ENCODE assay signal across 23 mouse cellular contexts in genomic region chr12:83291915-83292314, GRCm38 (mm10).
"Had no signal": no experiment of that assay in that cellular context is flagged by ENCODE, and none has a peak within 500 bp of the region (broad histone marks: within the 10 kb centered on the region; RNA-seq: fewer than 3 reads in every experiment).

No protein-coding gene starts in this region.

- H3K36me3 ChIP-seq: limb, embryonic 12.5 days; limb, embryonic 15.5 days; midbrain, embryonic 12.5 days; midbrain, embryonic 15.5 days; neural tube, embryonic 12.5 days; neural tube, embryonic 15.5 days had no signal

- ATAC-seq: liver, postnatal 0 days; lung, postnatal 0 days; midbrain, embryonic 15.5 days had no signal

- H3K27me3 ChIP-seq: limb, embryonic 12.5 days; limb, embryonic 15.5 days; midbrain, embryonic 12.5 days; midbrain, embryonic 15.5 days; neural tube, embryonic 12.5 days; neural tube, embryonic 15.5 days had no signal

- DNase-seq: kidney, adult 18-20 months; kidney, adult 9 months; kidney, postnatal 14 days; kidney, postnatal 4 days; left cerebral cortex, postnatal 4 days; liver, postnatal 0 days; lung, embryonic 14.5 days; right cerebral cortex, adult 18-20 months; right cerebral cortex, postnatal 14 days; right cerebral cortex, postnatal 4 days; thymus, adult 2 months; thymus, postnatal 14 days had no signal

- H3K4me3 ChIP-seq: limb, embryonic 12.5 days; limb, embryonic 15.5 days; midbrain, embryonic 12.5 days; midbrain, embryonic 15.5 days; neural tube, embryonic 12.5 days; neural tube, embryonic 15.5 days had no signal

- H3K4me1 ChIP-seq: midbrain, embryonic 12.5 days had no signal

- H3K27ac ChIP-seq: limb, embryonic 12.5 days; limb, embryonic 15.5 days; liver, embryonic 14.5 days; macrophage; midbrain, embryonic 12.5 days; midbrain, embryonic 15.5 days; neural tube, embryonic 12.5 days; neural tube, embryonic 15.5 days; stomach, postnatal 0 days had no signal

- H3K4me2 ChIP-seq: limb, embryonic 12.5 days; limb, embryonic 15.5 days; liver, embryonic 11.5 days; lung, embryonic 14.5 days; midbrain, embryonic 12.5 days; midbrain, embryonic 15.5 days; neural tube, embryonic 12.5 days; neural tube, embryonic 15.5 days had no signal

- H3K9ac ChIP-seq: limb, embryonic 12.5 days; limb, embryonic 15.5 days; liver, embryonic 14.5 days; liver, postnatal 0 days; lung, embryonic 14.5 days; midbrain, embryonic 12.5 days; midbrain, embryonic 15.5 days; neural tube, embryonic 12.5 days; neural tube, embryonic 15.5 days had no signal

- H3K9me3 ChIP-seq: limb, embryonic 12.5 days; limb, embryonic 15.5 days; midbrain, embryonic 12.5 days; midbrain, embryonic 15.5 days; neural tube, embryonic 12.5 days; neural tube, embryonic 15.5 days had no signal
